ENCODE assay signal across 9 mouse cellular contexts in the genomic region with DNA sequence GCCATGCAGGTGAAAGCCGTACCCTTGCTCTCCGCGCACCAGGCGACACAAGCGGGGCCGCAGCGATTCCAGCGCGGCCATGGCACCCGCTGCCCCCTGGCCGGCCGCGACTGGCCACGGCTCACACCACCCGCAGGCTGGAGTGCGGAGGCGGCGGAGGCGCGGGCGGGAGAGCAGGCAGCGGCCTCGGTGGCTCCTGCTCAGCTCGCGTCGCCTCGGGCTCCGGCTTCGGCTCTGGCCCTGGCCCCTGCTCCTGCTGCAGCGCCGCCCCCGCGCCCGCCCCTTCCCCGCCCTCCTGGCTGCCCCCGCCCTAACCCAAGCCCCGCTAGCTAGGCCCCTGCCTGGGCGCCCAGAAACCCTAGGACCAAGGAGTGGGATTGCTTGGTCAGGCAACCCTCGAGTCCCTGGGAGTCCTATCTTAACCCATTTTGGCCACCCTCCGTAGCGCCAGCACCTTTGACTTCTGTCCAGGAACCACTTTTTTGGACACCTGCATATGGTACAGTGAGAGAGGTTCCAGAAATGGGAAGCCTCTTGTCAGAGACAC. TPM values are rescaled to one million over a fixed set of nuclear protein-coding genes. Genes with fewer than 3 reads are reported as not detected.
DNase-seq lines count a peak whose midpoint lies in the region; ATAC-seq and TF ChIP-seq lines count a peak whose summit lies in the region.
"Had no signal": no experiment of that assay in that cellular context is flagged by ENCODE, and none has a peak within 500 bp of the region (broad histone marks: within the 10 kb centered on the region; RNA-seq: fewer than 3 reads in every experiment).

A gene (minus strand): TSS at position 258 of the 547 bp plus-strand sequence.

- no peaks in the 10 kb centered on the region for H3K4me1 ChIP-seq in MEL (ENCODE audit: control insufficient read depth in 1 of 2, insufficient read depth in 2 of 2, low read length in 2 of 2)
- peaks cover 34% of the 10 kb centered on the region for H3K4me1 ChIP-seq in embryonic facial prominence, embryonic 15.5 days
- H3K4me1 ChIP-seq in heart, embryonic 16.5 days (ENCODE audit: control insufficient read depth, insufficient read depth, low read length), result peaks cover 12% of the 10 kb centered on the region
- peaks cover 17% of the 10 kb centered on the region; the same call in 1 of the 2 replicates for H3K4me1 ChIP-seq in lung, postnatal 0 days (ENCODE audit: insufficient read depth, low read depth, low read length)
- peaks cover 17% of the 10 kb centered on the region; the same call in 1 of the 2 replicates for H3K4me1 ChIP-seq in stomach, embryonic 14.5 days (ENCODE audit: control insufficient read depth, insufficient read depth, low read length)

- H3K79me2 ChIP-seq in MEL (ENCODE audit: control insufficient read depth, insufficient read depth, low read length, poor library complexity), result no peaks in the 10 kb centered on the region

- no peak for TF ChIP-seq POLR2A in MEL (IDR thresholded peaks at IDR 0.05; ENCODE audit: control insufficient read depth in 1 of 2, insufficient read depth in 1 of 2, low read depth in 1 of 2, low read length in 2 of 2, poor library complexity in 1 of 2)

- peak within 1 kb of the TSS; percentile 91 for H3K4me2 ChIP-seq in embryonic facial prominence, embryonic 15.5 days (replicated peaks)
- H3K4me2 ChIP-seq in heart, embryonic 16.5 days (ENCODE audit: low read depth, low read length), result peak within 1 kb of the TSS; percentile 98
- peak within 1 kb of the TSS; percentile 95 for H3K4me2 ChIP-seq in lung, postnatal 0 days (replicated peaks; ENCODE audit: low read depth, low read length)
- H3K4me2 ChIP-seq in stomach, embryonic 14.5 days (replicated peaks; ENCODE audit: low read depth, low read length), result peak within 1 kb of the TSS; percentile 97

- ATAC-seq in embryonic facial prominence, embryonic 15.5 days (ENCODE audit: insufficient number of reproducible peaks, low FRiP score, low TSS enrichment, low read depth), result peak; percentile 82
- peak; percentile 69 for ATAC-seq in heart, embryonic 16.5 days (replicated peaks; ENCODE audit: extremely low read depth, insufficient read depth, low FRiP score)
- ATAC-seq in lung, postnatal 0 days, result peak; percentile 69
- peak; percentile 64 for ATAC-seq in stomach, embryonic 14.5 days (ENCODE audit: insufficient number of reproducible peaks, insufficient read depth, low FRiP score, low read depth)
- ATAC-seq in megakaryocyte-erythroid progenitor cell, adult 5-6 weeks (replicated peaks; ENCODE audit: low FRiP score, low TSS enrichment, poor library complexity, severe bottlenecking), result no peak

- no peak for TF ChIP-seq EP300 in MEL (IDR thresholded peaks at IDR 0.05; ENCODE audit: low read depth in 1 of 2, low read length in 2 of 2)
- TF ChIP-seq EP300 in lung, postnatal 0 days (IDR thresholded peaks at IDR 0.05), result no peak

- DNase-seq in MEL (ENCODE audit: low read depth, low spot score), result peak; percentile 29
- DNase-seq in adrenal gland, postnatal 14 days, result peak; percentile 73
- no peak for DNase-seq in large intestine, adult 2 months (ENCODE audit: low read depth, low spot score)
- peak; percentile 73 for DNase-seq in lung, postnatal 0 days (ENCODE audit: low spot score)

- TF ChIP-seq RAD21 in MEL (IDR thresholded peaks at IDR 0.05; ENCODE audit: low read depth, low read length), result no peak

- H3K9ac ChIP-seq in MEL (ENCODE audit: control insufficient read depth, low read depth, low read length, poor library complexity, severe bottlenecking), result peak within 1 kb of the TSS; percentile 52
- peak within 1 kb of the TSS; percentile 85 for H3K9ac ChIP-seq in embryonic facial prominence, embryonic 15.5 days
- peak within 1 kb of the TSS; percentile 90 for H3K9ac ChIP-seq in heart, embryonic 16.5 days (ENCODE audit: low read length)
- peak within 1 kb of the TSS; percentile 74 for H3K9ac ChIP-seq in lung, postnatal 0 days (replicated peaks; ENCODE audit: low read depth)
- peak within 1 kb of the TSS; percentile 74 for H3K9ac ChIP-seq in stomach, embryonic 14.5 days (replicated peaks; ENCODE audit: low read depth, low read length)

- no peak for TF ChIP-seq CTCF in MEL (IDR thresholded peaks at IDR 0.05 in 2 of 3, conservative IDR thresholded peaks at IDR 0.05 in 1 of 3; ENCODE audit: control insufficient read depth in 1 of 3, insufficient read depth in 1 of 3, low read depth in 2 of 3, low read length in 3 of 3, poor library complexity in 1 of 3, severe bottlenecking in 1 of 3)
- TF ChIP-seq CTCF in lung, postnatal 0 days (IDR thresholded peaks at IDR 0.05), result no peak

- H3K9me3 ChIP-seq in MEL (replicated peaks; ENCODE audit: insufficient read depth, low read length), result no peaks in the 10 kb centered on the region
- H3K9me3 ChIP-seq in embryonic facial prominence, embryonic 15.5 days (replicated peaks), result no peaks in the 10 kb centered on the region
- H3K9me3 ChIP-seq in heart, embryonic 16.5 days (replicated peaks; ENCODE audit: control insufficient read depth, low read length), result no peaks in the 10 kb centered on the region
- no peaks in the 10 kb centered on the region for H3K9me3 ChIP-seq in lung, postnatal 0 days (ENCODE audit: low read length)
- no peaks in the 10 kb centered on the region for H3K9me3 ChIP-seq in stomach, embryonic 14.5 days (ENCODE audit: control insufficient read depth, low read depth, low read length)

- no peak within 1 kb of the TSS for H3K27ac ChIP-seq in MEL (ENCODE audit: control insufficient read depth, low read depth, low read length)
- H3K27ac ChIP-seq in embryonic facial prominence, embryonic 15.5 days (replicated peaks), result peak within 1 kb of the TSS; percentile 55
- peak within 1 kb of the TSS; percentile 67 for H3K27ac ChIP-seq in heart, embryonic 16.5 days (ENCODE audit: low read length)
- peak within 1 kb of the TSS; percentile 87 for H3K27ac ChIP-seq in lung, postnatal 0 days (ENCODE audit: low read length)
- H3K27ac ChIP-seq in stomach, embryonic 14.5 days (ENCODE audit: low read length), result peak within 1 kb of the TSS; percentile 55; the same call in 1 of the 2 replicates
- H3K27ac ChIP-seq: macrophage had no signal

- peaks cover 16 to 25% of the 10 kb centered on the region in 2 experiments for H3K27me3 ChIP-seq in MEL (ENCODE audit: control insufficient read depth in 1 of 2, insufficient read depth in 2 of 2, low read length in 2 of 2)
- no peaks in the 10 kb centered on the region for H3K27me3 ChIP-seq in embryonic facial prominence, embryonic 15.5 days
- 0 out of 2 replicates have a peak, but pooled peaks cover 5% of the 10 kb centered on the region for H3K27me3 ChIP-seq in heart, embryonic 16.5 days (ENCODE audit: control insufficient read depth, insufficient read depth, low read length)
- H3K27me3 ChIP-seq in lung, postnatal 0 days (replicated peaks; ENCODE audit: insufficient read depth, low read length), result no peaks in the 10 kb centered on the region
- no peaks in the 10 kb centered on the region for H3K27me3 ChIP-seq in stomach, embryonic 14.5 days (ENCODE audit: control insufficient read depth, insufficient read depth, low read length)

- H3K36me3 ChIP-seq in MEL (ENCODE audit: control insufficient read depth in 1 of 2, insufficient read depth in 2 of 2, low read length in 2 of 2), result no peaks in the 10 kb centered on the region
- H3K36me3 ChIP-seq in embryonic facial prominence, embryonic 15.5 days, result peaks cover 4% of the 10 kb centered on the region; the same call in 1 of the 2 replicates
- no peaks in the 10 kb centered on the region for H3K36me3 ChIP-seq in heart, embryonic 16.5 days (ENCODE audit: control insufficient read depth, insufficient read depth)
- peaks cover 8% of the 10 kb centered on the region; the same call in 1 of the 2 replicates for H3K36me3 ChIP-seq in lung, postnatal 0 days (ENCODE audit: insufficient read depth, low read length)
- peaks cover 3% of the 10 kb centered on the region; the same call in 1 of the 2 replicates for H3K36me3 ChIP-seq in stomach, embryonic 14.5 days (ENCODE audit: control insufficient read depth, insufficient read depth, low read length)

- WGBS in embryonic facial prominence, embryonic 15.5 days, result under 1% methylated on average over 39 of the region's 41 CpGs
- WGBS in heart, embryonic 16.5 days, result 3% methylated on average over 41 of the region's 41 CpGs
- 1% methylated on average over 37 of the region's 41 CpGs for WGBS in large intestine, adult 2 months
- under 1% methylated on average over 20 of the region's 41 CpGs for WGBS in lung, postnatal 0 days
- under 1% methylated on average over 30 of the region's 41 CpGs for WGBS in stomach, embryonic 14.5 days

- H3K4me3 ChIP-seq in MEL (ENCODE audit: control insufficient read depth in 1 of 2, insufficient read depth in 1 of 2, low read depth in 2 of 2, low read length in 2 of 2), result peak within 1 kb of the TSS; percentile 53 to 56; a peak in 3 of 4 replicates
- H3K4me3 ChIP-seq in embryonic facial prominence, embryonic 15.5 days (replicated peaks), result peak within 1 kb of the TSS; percentile 80
- H3K4me3 ChIP-seq in heart, embryonic 16.5 days (ENCODE audit: low read length), result peak within 1 kb of the TSS; percentile 78
- H3K4me3 ChIP-seq in lung, postnatal 0 days (ENCODE audit: low read depth, low read length), result peak within 1 kb of the TSS; percentile 90
- peak within 1 kb of the TSS; percentile 72 for H3K4me3 ChIP-seq in stomach, embryonic 14.5 days (ENCODE audit: low read depth, low read length)

TF ChIP-seq in MEL, 35 proteins besides CTCF, POLR2A, EP300 and RAD21 (continues in another document):
- TF ChIP-seq SMC3 (IDR thresholded peaks at IDR 0.05; ENCODE audit: low read depth, low read length) (no peak), MAZ (IDR thresholded peaks at IDR 0.05; ENCODE audit: low read depth, low read length) (no peak), MAFK (IDR thresholded peaks at IDR 0.05; ENCODE audit: borderline replicate concordance, low read depth, low read length) (no peak), CHD2 (IDR thresholded peaks at IDR 0.05; ENCODE audit: low read length) (no peak), USF1 (IDR thresholded peaks at IDR 0.05; ENCODE audit: low read depth, low read length) (no peak), HCFC1 (IDR thresholded peaks at IDR 0.05; ENCODE audit: low read depth, low read length) (no peak)

RNA-seq across cellular contexts. Expression of the gene that starts here (rescaled TPM):
- 0.75 and 0.96 TPM in 2 replicates for total RNA-seq in MEL (2012; rRNA removed)
- polyA plus RNA-seq in MEL (2012; ENCODE audit: insufficient read depth in 1 of 2, insufficient read length in 2 of 2, low read depth in 1 of 2, low replicate concordance in 2 of 2, missing spikeins in 1 of 2), result 1 to 10 TPM in 1 of 2 experiments, not detected in 1; 3.5 TPM
- total RNA-seq in adrenal gland, postnatal 14 days (2021), result 90.2 and 99.1 TPM in 2 replicates
- 64.4 and 65.9 TPM in 2 replicates for polyA plus RNA-seq in embryonic facial prominence, embryonic 15.5 days (2015; fragmentation: Nextera tagmentation; extraction: Ambion mirVana)
- 50.8 and 63.9 TPM in 2 replicates for polyA plus RNA-seq in heart, embryonic 16.5 days (2015; fragmentation: Nextera tagmentation; extraction: Ambion mirVana)
- 30.0 and 37.4 TPM in 2 replicates for polyA plus RNA-seq in large intestine, adult 2 months (2012; rRNA removed)
- 316 and 341 TPM in 2 replicates for polyA plus RNA-seq in lung, postnatal 0 days (2015; fragmentation: Nextera tagmentation; extraction: Ambion mirVana)
- polyA plus RNA-seq in stomach, embryonic 14.5 days (2014; fragmentation: Nextera tagmentation; extraction: Ambion mirVana), result 44.9 and 47.7 TPM in 2 replicates
- total RNA-seq in megakaryocyte-erythroid progenitor cell, adult 5-6 weeks (2014; fragmentation: Nextera tagmentation), result 1.0 TPM in 1 of 2 replicates, not detected in the other
- 0.38 and 1.6 TPM in 2 replicates for total RNA-seq in megakaryocyte-erythroid progenitor cell, adult 5-6 weeks (2017)
- polyA plus RNA-seq: macrophage had no signal

Comparison
In these comparisons a context has a peak if more than half of its experiments do, and no peak if none do; other contexts are left out.
1. RNA of the gene that starts here (total RNA-seq): 90.2 to 99.1 TPM in adrenal gland, postnatal 14 days; 0.38 to 1.6 TPM in megakaryocyte-erythroid progenitor cell, adult 5-6 weeks and 0.75 to 0.96 TPM in MEL; every median in the first group is over 10 times any median in the second.
2. Peak in every context shown above with its lines, with median percentiles within 50 percentile points of each other: H3K4me3 ChIP-seq, H3K9ac ChIP-seq and H3K4me2 ChIP-seq.